Mouse (Mus musculus) G1E (cell line): ENCODE measurements around the gene Anxa6.

Source experiments
- CTCF ChIP-seq: IDR thresholded peaks from 2 replicates; pipeline ENCODE4 v1.5.1; 2012; ENCODE audit warnings: low read depth, low read length, inconsistent platforms, mixed read lengths
- TAL1 ChIP-seq: conservative IDR thresholded peaks from 2 replicates; pipeline ENCODE4 v1.6.1; 2012; ENCODE audit warnings: low read depth, low read length, inconsistent platforms, mixed read lengths

GRCm38 (mm10) chr11:55015831-55016241, 17.4 kb downstream of the Anxa6 start:
- TF ChIP-seq CTCF: no peak
- no peak for TF ChIP-seq TAL1
